Mouse (Mus musculus): Measurements from ENCODE around the gene Tln2.

DNA sequence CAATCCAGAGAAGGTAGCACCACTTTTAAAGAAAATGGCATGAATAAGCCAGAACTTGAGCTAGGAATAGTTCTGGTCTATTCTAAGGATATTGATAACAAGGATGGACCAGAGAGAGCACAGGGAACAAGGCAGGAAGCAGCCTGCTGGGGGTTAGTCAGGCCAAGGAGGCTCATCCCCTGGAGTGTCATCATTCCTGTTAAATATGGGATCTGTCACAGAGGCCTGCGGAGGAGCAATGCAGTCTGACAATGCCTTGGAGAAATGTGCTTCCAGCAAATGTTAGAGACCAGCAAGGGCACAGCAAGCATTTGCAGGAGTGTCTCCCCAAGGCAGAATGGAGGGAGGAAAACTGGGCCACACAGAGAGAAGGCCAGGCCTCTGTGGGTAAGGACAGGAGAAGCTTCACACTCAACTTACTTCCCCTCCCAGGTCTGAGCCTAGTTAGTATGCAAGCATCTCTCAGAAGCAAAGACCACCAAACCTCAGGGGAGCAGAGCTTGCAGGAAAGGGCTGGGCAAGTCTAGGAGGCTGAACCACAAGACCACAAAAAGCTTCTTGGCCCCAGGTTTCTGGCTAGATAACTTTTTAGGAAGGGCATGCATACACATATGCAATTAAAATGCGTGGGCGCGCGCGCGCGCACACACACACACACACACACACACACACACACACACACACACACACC lies 9.5 kb downstream of the Tln2 start:
- no peak for TF ChIP-seq CTCF (IDR thresholded peaks at IDR 0.05; ENCODE audit: control insufficient read depth, insufficient read depth, insufficient read length)
- no peak for TF ChIP-seq FOSL1 (IDR thresholded peaks at IDR 0.05; ENCODE audit: insufficient read depth, low read length, poor library complexity, severe bottlenecking)

Measured in C2C12 (cell line).